Mouse (Mus musculus) right cerebral cortex, postnatal 14 days (tissue): ENCODE data around the gene Inpp1.
"Not testable (repeated sequence)": the region's sequence is repeated elsewhere in the genome, so short reads cannot be mapped to it uniquely, and the experiment has no call there.

ENCODE experiments used
- DNase-seq: peaks from one replicate; pipeline ENCODE4 v3.0.0; 2022

Gene Inpp1

DNA sequence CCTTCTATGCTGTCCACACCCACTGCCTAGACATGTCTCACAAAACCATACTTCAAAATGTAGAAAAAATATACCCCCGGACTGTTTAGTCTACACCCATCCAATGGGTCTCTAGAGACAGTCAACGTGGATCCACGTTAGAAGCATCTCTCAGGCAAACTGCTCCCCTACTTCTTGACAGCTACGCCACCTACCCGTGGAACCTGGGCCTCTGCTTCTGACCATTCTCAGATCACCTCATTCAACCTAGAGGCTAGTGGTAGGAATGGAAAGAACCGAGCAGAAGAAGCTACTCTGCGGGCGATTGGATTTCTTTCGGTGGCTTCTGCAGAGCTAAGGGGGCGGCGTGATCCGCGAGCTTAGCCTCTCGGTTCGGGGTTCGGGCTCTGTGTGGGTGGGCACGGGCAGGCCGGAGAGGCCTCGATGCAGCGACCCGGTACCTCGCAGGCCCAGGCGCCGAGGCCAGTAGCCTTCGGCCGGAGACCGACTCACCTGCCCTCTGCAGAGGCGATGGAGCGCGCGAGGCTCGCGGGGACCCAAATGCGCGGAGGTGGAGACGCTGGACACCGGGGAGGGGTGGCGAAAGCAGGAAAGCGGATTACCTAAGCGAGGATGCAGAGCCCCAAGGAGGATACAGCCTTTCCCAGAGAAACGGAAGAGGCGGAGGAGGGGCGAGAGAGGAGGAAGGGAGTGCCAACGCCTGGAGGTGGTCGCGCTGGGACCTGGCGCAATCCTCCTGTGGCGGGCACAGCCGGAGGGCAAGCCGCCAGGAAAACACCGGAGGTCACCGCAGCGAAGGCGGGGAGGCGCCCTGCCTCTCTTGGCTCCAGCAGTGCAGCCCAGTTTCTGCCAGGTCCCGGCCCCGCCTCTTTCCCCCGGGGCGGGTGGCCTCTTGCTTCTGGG is at the start of gene Inpp1:
Gene Inpp1, minus strand, starts transcription at position 779 of the 903 bp plus-strand sequence.
- peak; percentile 57 for DNase-seq

DNA sequence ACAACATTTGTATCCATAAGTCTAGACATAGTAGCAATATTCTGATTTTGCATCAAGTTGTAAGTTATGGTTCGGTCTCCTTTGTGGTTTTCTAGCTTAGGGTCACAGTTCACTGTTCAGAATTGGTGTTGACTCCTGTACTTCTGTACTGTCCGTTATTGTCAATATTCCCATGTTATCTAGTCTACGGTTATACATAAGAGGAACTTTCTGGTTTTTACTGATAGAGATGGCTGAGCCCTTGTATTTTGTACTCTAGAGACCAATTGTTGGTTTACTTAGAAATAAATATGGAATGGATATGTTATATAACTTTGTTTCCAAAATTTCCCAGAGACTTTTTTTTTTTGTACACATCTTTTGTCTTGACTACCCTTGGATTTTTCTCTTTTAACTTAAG is 48.5 kb upstream of the Inpp1 start:
- no peak for DNase-seq

DNA sequence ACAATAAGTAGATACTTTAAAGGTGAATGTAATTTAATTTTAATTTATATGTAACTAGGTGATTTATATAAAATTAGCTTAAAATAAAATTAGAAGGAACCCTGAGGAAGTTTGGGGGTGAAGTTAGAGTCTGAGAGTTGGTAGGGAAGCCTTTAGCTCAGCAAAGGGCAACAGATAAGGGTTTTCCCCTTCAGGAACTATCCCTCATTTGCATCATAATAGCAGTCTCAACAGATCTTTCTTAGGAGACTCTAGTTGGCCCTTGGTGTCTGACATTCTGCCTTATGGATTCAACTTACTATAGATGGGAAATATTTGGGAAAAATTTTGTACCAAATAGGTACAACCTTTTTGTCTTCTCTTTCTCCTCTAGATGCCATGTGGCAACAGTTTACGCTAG is 46.7 kb upstream of the Inpp1 start:
- DNase-seq, result no peak

DNA sequence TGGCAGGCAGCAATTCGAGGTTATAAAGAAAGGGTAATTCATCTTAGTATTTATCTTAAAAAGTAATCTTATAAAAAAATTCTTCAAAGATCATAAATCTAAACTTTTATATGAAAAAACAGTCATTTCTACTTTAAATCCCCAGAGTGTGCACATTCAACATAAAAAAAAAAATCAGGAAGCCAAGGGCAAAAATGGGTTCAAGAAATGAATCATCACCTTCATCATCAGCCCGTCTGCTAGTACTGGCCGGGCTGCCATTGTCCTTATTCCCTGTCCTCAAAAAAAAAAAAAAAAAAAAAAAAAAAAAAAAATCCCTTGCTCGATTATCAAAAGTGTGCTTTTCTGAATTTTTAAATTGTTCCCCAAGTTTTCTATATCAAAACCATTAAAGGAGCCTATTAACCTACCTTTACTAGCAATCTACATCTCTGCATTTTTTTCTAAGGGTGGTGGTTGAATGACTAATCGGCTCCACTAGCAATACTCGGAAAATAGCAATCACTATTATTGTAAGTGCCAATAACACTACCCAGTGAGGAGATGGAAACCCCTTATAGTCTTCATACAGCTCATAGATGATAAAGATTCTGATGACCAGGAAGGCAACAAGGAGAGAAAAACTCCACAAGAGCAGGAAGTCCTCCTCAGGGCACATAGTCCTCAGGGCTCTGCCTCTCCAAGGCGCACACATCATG is 38.6 kb upstream of the Inpp1 start:
- DNase-seq, result no peak

DNA sequence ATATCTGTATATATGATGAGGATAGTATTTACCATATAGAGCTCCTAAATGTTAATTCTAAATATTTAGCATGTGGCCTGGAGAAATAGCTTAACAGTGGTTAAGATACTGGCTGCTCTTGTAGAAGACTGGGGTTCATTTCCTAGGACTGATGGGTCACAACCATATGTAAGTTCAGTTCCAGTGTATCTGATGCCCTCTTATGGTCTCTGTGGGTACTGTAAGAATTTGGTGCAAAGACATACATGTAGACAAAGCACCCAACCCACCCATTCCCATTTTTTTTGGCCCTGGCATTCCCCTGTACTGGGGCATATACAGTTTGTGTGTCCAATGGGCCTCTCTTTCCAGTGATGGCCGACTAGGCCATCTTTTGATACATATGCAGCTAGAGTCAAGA is 36.5 kb upstream of the Inpp1 start:
- not testable (repeated sequence) for DNase-seq

DNA sequence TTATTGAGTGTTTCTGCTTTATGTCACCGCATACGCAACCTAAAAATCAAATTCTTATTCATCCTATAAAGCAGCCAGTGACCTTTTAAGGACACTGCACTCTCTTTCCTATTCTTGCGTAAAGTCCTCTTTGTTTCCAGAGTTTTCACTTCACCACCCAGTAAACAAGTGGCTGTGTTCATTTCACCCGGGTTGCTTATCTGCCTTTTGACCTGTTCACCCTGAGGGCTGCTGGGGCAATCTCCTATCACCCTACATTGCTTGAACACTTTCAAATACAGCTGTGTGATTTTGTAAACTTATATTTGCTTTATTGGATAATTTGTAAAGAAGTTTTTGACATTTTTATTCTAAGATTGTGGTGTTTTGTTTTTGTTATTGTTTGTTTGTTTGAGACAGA is 31.9 kb upstream of the Inpp1 start:
- no peak for DNase-seq

DNA sequence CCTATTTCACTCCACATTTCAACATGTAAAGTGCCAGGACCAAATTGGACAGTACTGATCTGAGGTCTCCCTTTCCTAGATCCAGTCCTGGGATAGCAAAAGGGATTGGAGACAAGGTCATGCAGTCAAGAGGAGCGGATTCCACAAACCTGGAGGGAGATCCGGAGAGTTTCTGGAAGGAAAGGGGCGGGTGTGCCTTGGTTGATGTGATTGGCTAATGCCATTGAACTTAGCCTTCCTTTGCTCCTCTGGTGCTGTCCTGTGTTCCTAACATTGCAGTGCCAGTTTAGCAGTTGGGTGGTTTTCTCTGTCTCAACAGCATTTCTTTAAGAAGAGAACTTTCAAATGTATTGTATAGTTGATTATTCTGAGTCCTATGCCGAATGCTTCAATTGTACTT is 29.1 kb upstream of the Inpp1 start:
- DNase-seq, result no peak

DNA sequence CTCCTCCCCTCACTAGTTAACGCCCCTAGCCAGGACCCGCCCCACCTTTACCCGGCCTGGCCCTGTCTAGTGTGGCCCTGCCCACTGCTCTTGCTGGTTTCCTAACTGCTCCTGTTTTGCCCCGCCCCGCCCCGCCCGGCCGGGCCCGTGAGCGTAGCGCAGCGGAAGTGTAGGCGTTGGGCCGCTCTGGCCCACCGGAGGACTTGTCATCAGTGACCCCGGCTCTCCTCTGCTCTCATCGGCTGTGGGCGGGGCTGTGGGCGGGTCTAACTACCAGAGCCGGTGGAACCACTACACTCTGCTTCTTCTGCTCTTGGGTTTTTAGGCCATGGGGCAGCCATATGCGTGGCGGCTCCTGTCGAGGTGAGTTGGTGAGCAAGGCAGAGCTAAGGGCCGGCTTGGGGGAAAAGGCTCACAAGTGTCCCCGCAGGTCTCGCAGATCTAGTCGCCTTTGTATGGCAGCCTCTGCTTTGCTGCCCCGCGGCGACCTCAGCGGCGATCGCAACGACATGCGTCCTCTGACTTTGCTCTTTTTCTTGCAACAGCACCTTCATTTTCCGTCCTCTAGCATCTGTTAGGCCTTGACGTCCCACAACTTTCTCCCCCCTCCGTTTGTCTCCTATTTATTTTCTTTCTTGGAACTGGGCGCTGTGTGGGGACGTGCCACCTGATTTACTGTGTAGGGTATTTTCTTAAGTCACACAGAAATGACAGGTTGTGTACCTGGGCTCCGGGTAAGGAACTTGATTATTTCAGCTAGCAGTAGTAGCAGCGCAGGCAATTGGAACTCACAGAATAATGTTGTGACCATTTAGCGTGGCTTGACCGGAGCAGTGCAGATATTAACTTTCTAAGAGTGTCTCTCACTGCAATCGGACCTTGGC is 27.5 kb upstream of the Inpp1 start, which contains the start of gene Hibch:
Gene Hibch, plus strand, starts transcription at position 148 of the 884 bp plus-strand sequence.
- DNase-seq, result peak; percentile 91

DNA sequence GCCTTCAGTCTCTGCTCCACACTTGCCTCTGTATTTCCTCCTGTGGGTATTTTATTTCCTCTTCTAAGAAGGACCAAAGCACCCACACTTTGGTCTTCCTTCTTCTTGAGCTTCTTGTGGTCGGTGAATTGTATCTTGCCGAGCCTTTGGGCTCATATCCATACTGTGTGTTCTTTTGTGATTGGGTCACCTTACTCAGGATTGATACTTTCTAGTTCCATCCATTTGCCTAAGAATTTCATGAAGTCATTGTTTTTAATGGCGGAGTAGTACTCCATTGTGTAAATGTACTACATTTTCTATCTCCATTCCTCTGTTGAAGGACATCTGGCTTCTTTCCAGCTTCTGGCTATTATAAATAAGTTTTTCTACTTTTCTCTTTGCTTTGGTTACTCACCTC is 26.9 kb upstream of the Inpp1 start:
- DNase-seq, result no peak

DNA sequence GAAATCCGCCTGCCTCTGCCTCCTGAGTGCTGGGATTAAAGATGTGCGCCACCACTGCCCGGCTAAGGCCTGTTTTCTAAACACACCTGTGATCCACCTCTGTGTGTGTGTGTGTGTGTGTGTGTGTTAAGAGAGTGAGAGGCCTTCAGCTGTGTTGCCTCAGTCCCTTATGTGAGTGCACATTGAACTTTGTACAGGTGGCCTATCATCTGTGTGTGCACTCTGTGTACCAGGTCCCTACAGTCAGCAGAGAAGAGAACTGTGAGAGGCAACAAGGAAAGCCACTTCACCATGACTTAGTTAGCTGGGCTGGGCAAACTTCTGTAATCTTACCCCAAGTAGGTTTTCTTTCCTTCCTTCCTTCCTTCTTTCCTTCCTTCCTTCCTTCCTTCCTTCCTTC is 21.6 kb upstream of the Inpp1 start:
- DNase-seq, result no peak

DNA sequence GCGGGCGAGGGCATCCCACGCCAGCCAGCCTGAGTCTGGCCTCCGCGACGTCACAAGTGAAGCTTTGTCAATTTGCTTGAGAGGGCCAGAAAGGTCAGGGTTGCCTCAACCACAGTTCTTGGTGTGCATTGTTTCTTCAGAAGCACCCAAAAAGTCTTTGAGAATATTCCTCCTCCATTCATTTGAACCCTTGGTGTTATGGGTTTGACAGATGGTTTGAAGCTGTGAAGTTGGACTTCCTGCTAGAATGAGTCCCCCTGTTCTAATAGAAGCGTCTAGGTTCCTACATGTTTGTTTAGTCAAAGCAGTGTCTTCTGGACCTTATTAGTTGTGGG is 292 bp upstream of the Inpp1 start:
- no peak for DNase-seq

DNA sequence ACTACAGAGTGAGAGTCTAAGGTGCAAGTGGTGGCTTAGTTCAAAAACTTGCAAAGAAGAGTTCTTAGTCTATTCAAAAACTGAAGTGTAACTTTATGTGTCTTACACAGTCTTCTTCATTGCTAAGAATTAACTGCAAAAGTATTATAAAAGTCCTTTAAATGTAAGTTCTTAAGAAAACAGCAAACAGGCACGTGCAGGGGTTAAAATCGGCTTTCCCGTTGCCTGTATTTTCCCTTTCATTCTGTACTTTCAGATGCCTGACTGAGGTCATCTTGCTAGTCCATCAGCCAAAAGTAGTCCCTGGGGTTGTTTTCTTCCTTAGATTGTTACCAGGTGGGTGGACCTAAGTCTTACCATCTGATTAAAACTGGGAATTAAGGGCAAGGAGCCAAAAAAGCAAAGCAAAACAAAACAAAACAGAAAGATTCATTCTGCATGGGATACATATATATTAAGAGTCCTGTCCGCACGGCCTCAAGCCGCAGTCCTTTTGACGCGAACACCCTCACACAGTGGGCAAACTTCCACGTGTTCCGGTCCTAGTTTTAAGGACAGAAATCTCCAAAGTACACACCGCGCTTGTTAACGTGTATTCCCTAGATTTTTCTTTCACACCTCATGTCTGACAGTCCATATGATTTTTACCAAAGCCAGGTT is 1.1 kb downstream of the Inpp1 start:
- DNase-seq, result no peak

DNA sequence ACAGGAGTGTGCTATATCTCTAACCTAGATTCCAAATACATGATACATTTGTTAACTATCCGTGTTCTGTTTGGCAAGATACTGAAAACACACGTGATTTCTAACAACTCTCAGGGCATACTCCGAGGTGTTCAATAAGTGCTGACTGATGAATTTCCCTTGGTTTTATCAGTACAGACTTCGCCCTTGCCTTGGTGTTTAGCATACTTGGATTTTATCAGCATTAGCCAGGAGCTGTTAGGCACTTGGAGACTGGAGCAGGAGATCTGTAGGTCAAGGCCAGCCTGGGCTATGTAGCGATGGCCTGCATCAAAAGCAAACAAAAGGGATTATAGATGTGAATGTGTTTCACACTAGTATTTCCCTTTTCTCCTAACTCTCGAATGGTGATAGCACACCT is 9.0 kb downstream of the Inpp1 start:
- no peak for DNase-seq

DNA sequence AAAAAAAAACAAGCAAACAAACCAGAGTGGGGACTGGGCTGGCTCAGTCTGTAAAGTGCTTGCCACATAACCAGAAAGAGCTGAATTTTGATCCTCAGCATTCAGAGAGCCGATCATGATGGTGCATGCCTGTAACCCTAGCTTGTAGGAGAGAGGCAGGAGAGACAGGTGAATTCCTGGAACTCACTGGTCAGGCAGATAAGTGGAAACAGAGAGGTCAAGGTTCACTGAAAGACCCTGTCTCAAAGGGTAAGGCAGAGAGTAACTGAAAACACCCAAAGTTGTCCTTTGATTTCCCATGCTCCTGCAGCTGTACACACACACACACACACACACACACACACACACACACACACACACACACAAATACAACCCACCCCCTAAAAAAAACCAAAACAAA is 12.4 kb downstream of the Inpp1 start:
- DNase-seq, result no peak

DNA sequence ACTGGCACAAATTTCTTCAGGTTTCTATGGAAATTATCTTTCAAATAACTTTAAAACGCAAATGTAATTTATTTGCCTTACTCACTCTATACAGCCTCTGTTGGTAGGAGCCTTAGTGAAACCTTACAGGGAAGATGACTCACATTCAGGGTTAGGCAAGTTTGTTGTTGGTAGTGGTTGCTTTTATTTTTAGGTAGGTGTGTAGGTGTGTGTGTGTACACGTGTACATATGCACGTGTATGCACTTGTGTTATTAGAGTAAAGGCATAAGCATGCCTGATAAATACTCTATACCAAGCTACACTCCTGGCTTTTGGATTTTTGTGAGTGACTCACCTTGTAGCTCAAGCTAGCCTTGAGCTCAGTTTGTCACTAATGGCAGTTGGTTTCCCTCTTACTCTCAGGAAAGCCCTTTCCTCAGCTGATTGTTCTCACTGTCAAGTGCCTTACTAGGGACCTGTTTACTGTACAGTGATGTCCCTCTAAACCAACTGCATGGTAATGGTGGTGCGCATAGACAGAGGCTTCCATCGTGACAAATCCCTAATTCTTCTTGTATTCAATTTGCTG is 15.0 kb downstream of the Inpp1 start:
- no peak for DNase-seq

DNA sequence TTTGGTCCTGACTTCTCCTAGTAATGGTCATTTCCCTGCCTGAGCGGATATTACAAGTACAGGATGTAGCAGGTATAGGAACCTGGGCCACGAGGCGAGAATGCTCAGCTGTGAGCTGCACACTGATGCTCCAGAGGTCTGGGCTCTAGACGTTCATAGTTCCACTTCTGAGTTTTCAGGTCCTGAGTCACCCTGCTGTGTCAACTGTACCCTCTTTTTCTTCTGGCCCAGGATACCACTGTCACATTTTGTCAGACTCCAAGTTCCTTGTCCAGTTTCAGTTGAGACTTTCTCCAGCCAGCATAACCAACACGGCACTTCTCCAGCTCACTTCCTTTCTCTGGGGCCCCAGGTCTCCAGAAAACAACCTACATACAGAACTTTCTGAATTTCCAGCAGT is 15.8 kb downstream of the Inpp1 start:
- no peak for DNase-seq

DNA sequence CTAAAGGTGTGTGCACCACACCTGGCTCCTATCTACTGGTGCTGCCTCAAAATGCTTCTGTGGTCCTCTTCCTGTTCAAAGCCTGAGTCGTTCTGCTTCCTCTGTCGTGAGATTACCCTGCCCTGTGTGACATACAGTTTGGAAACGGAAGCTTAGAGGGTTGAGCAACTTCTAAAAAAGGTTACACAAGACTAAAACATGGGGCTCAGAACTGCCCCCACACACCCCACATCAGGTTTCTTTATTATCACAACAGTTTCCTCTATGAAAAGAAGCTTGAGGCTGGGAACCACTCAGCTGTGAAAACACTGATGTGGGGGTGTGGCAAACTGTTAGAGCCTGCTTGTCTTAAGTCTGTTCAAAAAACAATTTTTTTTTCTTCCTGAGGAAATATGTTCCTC is 17.1 kb downstream of the Inpp1 start:
- DNase-seq, result no peak

DNA sequence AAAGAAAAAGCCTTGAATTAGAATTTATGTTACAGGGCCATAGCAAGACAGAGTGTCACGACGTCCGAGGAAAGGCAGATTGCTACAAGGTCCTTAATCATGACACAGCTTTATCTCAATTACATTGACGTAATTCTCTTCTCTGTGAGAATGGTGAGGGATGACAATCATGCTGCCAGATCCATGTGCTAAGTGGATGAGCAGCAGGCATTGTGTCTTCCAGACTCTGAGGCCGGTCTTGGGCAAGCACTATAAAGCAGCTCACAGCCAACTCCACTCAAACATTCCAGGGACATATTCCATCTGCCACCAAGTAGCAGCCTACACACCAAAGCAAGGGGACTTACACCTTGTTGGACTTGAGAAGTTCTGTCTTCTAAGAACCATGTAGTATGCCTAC is 17.7 kb downstream of the Inpp1 start:
- no peak for DNase-seq

DNA sequence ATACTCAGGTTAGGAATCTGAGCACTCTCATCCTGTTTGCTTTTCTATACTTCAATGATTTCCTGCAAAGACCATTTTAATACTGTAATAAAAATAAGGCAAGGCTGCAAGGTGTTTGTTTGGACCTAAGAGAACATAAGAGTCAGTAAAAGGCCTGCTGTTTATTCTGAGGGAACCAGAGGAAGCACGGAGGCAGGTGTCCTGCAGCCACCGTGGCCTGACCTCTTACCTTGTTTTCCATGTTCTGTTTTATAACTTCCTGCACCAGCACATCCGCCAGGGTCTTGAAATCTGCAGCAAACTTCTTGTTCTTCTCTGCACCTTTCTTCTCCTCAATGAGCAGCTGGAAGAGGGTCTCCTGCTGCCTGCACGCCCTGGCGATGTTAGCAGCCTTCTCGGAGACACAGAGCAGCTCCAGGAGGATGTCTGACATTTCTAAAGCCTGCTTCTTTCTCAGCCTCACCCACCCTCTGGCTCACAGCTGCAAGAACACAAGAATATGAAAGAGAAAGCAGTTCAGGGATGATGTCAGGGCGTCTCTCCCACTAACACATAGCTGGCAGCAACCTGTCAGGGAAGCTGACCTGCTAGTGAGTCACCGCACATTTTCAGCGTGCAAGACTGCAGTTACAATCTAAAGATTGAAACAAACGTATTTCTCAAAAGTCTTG is 18.3 kb downstream of the Inpp1 start:
- DNase-seq, result peak; percentile 19

DNA sequence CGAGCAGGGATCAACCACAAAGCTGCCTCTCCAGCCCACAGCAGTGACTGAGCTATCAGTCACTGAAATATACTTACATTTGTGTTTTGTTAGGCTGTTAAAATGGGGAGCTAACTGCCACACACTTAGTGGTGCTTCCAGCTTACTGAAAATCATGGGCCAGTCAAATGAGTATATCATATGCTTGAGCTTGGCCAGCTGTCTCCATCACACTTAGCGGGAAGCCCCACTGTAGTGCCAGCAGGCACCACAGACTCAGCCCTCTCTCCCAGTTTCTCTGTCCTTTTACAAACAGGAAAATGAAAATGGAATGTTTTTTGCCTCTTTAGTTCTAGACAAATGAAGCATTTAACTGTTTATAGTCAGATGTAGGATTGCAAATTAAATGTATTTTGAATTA is 21.6 kb downstream of the Inpp1 start:
- no peak for DNase-seq

DNA sequence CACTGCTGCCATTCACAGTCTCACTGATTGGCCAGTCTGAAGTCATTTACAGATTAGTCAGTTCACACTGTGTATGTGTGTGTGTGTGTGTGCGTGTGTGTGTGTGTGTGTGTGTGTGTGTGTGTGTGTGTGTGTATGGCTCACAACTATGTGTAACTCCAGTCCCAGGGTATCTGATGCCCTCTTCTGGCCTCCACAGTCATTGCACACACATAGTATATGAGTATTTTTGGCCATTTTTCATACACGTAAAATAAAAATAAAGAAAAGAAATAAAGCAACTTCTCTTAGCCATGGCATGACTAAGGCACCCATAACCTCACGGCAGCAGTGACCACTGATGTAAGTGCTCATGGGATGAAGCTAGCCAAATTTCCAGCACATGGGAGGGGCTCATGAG is 23.8 kb downstream of the Inpp1 start:
- DNase-seq, result peak; percentile 24

DNA sequence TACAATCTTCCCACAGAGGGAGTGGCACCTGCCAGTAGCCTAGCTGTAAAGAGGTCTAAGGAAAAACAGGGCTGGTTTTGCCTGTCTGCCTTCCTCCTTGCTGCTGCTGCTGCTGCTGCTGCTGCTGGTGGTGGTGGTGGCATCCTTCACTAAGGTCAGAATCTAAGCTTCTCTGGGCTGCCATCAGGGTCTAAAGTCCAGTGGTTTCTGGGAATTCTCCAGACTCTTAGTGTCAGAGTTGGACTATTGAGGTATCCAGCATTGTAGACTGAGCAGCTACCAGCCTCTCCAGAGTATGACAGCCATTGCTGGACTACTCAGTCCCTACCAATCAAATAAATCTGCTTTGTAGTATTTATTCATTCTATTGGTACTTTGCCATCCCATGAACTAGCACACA is 24.8 kb downstream of the Inpp1 start:
- DNase-seq, result no peak
